Mouse (Mus musculus) urinary bladder, postnatal 25 days (tissue): Measurements from ENCODE around the gene Spata45.

ENCODE experiments used
- DNase-seq: peaks from one replicate; pipeline ENCODE4 v3.0.0; 2022; ENCODE audit warnings: low spot score

Gene Spata45

DNA sequence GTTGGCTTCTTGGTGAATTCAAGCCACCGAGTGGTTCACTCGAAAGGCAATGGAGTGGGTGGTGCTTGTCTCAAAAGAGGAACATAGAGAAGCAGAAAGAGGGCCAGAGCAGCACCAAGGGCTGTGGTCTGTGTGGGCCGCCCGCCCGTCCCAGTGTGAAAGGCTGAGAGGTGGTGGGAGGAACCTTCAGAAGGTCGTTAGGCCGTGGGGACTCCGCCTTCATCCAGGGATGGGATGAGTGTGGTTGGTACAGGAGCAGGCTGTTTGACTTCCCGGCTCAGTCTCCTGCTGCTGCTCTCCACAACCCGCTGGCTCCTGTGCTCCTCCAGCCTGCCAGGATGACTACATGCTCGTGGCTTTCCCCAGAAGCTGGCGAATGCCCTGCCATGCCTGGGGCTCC, 49.2 kb downstream of the Spata45 start:
- DNase-seq = no peak

DNA sequence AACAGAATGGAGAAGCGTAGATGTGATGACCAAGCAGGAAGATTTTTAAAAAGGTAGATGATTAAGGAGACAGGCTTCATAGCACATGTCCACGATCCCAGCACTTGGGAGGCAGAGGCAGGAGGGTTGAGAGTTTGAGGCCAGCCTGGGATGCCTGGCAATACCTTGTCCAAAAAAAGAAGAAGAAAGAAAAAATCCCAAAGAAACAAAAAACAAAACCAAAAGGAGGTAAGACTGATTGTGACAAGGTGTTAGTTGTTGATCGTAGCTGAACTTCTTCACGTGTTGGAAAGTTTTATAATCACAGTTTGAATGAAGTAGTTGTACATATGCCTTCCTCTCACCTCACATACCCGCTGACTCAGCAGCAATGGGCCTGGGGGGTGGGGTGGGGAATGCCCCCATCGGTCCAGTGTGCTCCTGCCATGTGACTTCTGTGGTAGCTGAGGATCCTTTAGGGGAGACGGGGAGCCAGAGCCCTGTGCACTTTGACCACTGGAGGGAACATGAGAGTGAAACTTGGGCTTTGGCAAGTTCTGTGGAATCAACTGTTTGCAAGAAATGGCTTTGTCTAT, 50.0 kb downstream of the Spata45 start:
- no peak for DNase-seq

DNA sequence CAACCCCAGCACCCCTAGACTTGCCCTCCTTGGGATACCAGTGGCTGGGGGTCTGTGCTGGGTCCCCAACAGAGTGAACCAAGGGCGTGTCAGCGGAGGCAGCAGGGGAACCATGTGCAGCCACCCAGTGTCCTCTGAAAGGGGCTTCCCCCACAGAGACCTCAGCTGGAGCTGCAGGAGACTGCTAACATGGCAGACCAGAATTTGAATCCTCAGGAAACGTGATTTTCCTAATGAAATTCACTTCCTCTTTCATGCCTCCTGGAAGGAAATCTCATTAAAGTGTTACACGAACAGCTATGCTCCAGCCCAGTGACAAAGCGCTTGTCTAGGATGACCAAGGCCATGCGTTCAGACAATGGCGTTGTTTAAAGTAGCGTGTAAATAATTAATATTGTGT, 50.5 kb downstream of the Spata45 start:
- DNase-seq = no peak

DNA sequence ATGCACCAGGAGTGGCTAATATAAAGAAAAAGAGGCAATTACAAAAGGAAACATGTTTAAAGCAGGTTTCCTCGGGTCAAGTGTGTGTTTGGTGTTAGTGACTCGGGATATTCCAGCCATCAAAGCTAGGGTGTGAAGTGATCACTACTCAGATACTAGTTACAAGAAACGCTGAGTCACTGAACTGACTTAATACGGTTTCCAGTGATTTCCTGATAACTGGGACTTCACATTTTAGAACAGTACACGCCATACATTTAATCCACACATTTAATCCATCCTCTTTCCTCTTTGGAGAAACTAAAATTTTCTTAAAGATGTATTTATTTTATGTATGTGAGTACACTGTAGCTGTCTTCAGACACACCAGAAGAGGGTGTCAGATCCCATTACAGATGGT, 51.5 kb downstream of the Spata45 start:
- no peak for DNase-seq

DNA sequence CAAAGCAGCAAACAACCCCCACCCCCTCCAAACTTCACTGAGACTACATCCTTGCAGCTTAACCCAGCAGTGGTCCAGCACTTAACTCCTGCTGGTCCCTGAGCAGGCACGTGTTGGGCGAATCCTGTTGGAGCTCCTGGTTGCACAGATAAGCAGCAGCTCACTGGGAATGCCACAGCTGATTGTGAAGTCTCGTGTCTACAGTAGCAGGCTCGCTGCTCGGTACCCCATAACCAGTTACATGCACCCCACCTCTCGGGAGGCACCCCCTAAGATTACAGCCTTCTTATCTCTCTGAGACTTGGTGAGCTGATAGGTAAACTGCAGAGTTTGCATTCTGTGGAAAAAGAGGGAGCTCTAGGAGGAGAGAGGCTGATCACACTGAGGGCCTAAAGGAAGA, 52.9 kb downstream of the Spata45 start:
- DNase-seq = no peak

DNA sequence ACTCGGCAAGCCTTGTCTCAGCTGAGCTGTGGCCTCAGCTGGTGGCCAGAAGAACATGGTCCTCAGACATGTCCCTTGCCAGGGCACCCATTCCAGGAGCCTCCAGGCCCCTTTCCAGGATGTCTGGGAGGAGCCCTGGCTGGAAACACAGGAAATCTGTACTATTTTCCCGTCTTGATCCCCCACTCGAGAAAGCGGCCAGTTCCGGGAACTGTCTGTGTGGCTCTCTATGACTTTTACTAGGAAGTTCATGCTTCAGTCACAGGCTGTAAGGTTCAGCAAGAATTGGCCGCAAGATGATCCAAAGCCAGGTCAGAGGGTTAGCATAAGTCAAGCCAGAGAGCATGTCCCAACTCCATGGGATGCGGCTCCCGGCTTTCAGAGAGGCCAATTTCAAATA, 55.6 kb downstream of the Spata45 start:
- no peak for DNase-seq
